Mouse (Mus musculus): ENCODE data around the gene Snph. TPM values are rescaled to one million over a fixed set of nuclear protein-coding genes. Genes with fewer than 3 reads are reported as not detected.

The Snph gene
- polyA plus RNA-seq (2015; fragmentation: Nextera tagmentation; extraction: Ambion mirVana): 1.2 and 2.0 TPM in 2 replicates

DNA sequence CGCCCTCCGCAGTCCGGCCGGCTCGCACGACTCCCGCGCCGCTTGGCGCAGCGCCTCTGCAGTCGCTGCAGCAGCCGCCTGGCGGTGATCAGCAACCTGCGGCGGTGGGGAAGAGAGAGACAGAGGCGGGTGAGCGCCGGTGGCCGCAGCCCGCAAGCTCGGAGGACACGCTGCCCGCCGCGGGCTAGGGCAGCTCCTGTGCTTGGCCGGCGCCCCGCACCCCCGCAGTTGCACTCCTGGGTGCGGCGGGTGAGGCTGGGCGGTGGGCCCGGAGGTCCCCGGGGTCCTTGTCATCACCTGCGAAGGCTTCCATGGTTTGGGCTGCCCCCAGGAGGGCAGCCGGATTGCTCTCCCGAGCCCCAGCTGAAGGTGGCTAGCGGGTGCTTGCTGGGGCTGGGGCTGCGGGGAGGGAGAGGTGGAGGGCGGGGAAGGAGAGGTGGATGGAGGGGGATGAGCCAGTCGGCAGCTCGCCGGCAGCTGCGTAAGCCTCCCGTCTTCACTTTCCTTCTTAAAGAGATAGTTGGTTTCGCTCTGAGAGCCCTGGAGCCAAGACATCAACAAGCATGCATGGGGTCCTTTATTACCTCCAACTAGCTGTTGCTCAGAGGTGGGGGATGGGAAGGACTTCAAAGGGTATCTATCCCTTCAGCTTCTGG lies at the start of gene Snph:
Gene Snph (minus strand): TSS at position 435 of the 656 bp plus-strand sequence.
- H3K4me1 ChIP-seq: peaks cover 12% of the 10 kb centered on the region; the same call in 1 of the 2 replicates
- H3K27me3 ChIP-seq: peaks cover 35% of the 10 kb centered on the region
- H3K4me3 ChIP-seq (replicated peaks): peak within 1 kb of the TSS; percentile 60
- peak within 1 kb of the TSS; percentile 42 for H3K9ac ChIP-seq
- no peaks in the 10 kb centered on the region for H3K9me3 ChIP-seq (replicated peaks)
- under 1% methylated on average over 46 of the region's 47 CpGs for WGBS
- peak within 1 kb of the TSS; percentile 99 for H3K4me2 ChIP-seq (replicated peaks)
- peak; percentile 61; the same call in 1 of the 2 replicates for ATAC-seq (ENCODE audit: insufficient number of reproducible peaks, low FRiP score, low TSS enrichment, low read depth)
- H3K36me3 ChIP-seq: no peaks in the 10 kb centered on the region
- H3K27ac ChIP-seq (replicated peaks): no peak within 1 kb of the TSS

DNA sequence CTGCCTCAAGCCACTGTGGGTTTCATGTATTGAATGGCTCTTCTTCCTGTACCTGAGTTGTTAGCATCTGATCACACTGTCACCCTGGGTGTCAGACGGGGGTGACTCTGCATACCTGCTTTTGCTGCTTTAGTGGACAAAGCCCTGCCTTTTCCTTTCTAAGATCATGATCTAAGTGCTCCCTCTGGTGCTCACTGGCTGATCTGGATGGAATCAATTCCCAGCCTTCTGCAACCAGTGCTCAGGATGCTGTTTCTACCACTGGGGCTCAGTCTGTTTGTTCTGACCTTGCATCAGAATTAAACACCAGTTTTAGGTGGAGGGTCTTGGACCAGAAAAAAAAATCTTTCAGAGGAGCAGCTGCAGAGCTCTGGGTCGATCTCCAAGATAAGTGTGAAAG lies 43.8 kb upstream of the Snph start:
- no peaks in the 10 kb centered on the region for H3K27me3 ChIP-seq
- 59% methylated on average over 2 of the region's 2 CpGs for WGBS
- no peak for ATAC-seq (ENCODE audit: insufficient number of reproducible peaks, low FRiP score, low TSS enrichment, low read depth)

DNA sequence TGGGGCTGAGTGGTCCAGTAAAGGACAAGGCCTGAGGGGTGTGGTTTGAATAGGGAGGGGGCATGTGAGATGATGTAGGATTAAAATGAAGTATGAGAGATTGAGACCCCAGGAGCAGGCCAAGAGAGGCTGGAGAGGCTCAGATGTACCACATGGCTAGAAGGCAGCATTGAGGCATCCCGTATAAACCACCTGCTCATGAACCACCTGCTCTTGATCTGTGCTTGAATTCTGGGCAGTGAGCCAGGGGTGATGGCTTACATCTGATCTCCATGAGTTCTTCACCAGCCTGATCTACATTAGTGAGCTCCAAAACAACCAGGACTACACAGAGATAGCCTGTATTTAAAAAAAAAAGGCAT lies 38.6 kb upstream of the Snph start:
- H3K4me1 ChIP-seq: peaks cover 5% of the 10 kb centered on the region; the same call in 1 of the 2 replicates
- no peak overlapping the region for H3K9ac ChIP-seq
- H3K27me3 ChIP-seq: peaks cover 10% of the 10 kb centered on the region; the same call in 1 of the 2 replicates
- H3K4me2 ChIP-seq (replicated peaks): no peak overlapping the region
- H3K36me3 ChIP-seq: no peaks in the 10 kb centered on the region
- WGBS: 21% methylated on average over 1 of the region's 1 CpGs
- no peak overlapping the region for H3K4me3 ChIP-seq (replicated peaks)
- peak; percentile 47; the same call in 1 of the 2 replicates for ATAC-seq (ENCODE audit: insufficient number of reproducible peaks, low FRiP score, low TSS enrichment, low read depth)
- H3K9me3 ChIP-seq (replicated peaks): no peaks in the 10 kb centered on the region
- no peak overlapping the region for H3K27ac ChIP-seq (replicated peaks)

More for the DNA sequence above, 43.8 kb upstream of the Snph start:
- Histone ChIP-seq H3K9me3 (replicated peaks) (no peaks in the 10 kb centered on the region), H3K9ac (no peak overlapping the region), H3K36me3 (no peaks in the 10 kb centered on the region), H3K4me1 (no peaks in the 10 kb centered on the region), H3K27ac (replicated peaks) (no peak overlapping the region), H3K4me2 (replicated peaks) (no peak overlapping the region), H3K4me3 (replicated peaks) (no peak overlapping the region)

DNA sequence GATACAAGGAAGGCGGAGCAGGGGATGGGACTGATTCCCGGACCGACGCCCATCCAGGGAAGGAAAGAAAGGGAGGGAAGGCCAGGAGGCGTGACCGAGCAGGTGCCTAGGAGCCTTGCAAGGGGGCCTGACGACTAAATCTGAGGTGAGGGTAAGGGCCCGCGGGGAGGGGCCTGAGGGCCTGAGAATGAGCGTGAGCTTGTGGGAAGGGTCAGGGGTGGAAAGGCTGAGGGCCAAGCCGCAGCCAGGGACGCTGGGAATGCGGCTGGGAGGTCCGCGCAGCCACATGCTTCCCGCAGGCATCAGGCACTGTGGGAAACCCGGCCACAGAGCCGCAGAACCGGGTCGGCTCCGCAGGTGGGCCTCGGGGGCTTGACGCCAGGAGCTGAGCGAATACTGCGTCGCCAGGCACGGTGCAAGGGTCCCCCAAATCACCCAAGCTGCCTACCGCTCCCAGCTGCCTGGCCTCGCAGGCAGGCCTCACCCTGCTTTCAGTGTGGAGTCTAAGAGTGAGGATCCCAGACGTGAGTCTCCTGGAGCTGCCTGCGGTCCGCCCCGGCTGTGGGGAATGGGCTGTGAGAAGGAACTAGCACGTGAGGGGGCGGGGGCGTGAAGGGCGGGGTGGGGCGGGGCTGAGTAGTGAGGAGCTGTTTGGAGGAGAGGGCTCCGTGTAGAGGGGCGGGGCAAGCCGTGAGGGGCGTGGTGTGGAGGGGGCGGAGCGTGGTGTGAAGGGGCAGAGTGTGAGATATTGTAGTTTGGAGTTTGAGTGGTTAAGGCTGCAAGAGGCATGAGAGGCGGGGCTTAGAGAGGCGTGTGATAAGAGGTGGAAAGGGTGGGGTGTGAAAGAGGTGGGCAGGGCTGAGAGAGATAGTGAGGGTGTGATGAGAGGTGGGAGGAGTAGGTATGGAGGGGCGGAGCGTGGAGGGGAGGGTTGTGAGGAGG lies 37.9 kb upstream of the Snph start:
- Histone ChIP-seq H3K9ac (no peak overlapping the region), H3K4me1 (peaks cover 5% of the 10 kb centered on the region; the same call in 1 of the 2 replicates), H3K27me3 (peaks cover 10% of the 10 kb centered on the region; the same call in 1 of the 2 replicates), H3K36me3 (no peaks in the 10 kb centered on the region), H3K4me3 (replicated peaks) (no peak overlapping the region), H3K4me2 (replicated peaks) (no peak overlapping the region; the same call in 1 of the 2 replicates), H3K9me3 (replicated peaks) (no peaks in the 10 kb centered on the region), H3K27ac (replicated peaks) (no peak overlapping the region)
- WGBS: 35% methylated on average over 48 of the region's 48 CpGs
- ATAC-seq (ENCODE audit: insufficient number of reproducible peaks, low FRiP score, low TSS enrichment, low read depth): 0 out of 2 replicates have a peak, but pooled peaks have one; percentile 24

DNA sequence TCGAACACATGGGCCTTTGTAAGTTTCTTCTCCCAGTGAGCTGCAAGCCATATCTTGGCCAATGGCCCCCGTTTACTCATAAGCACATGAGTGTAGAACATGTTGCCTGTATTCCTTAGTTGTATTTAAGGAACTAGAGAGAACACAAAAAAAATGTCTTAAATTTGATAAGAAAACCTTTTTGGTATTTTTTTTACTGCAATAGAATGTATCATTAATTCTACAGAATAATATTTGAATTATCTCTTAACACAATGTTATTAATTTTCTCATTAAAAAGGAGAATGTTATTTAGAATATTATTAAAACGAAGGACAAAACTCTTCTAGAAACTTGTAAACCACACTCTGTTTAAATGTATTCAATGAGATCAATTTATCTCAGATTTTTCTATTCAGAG lies 36.0 kb upstream of the Snph start, which contains the start of gene Rad21l:
Gene Rad21l (minus strand): TSS at position 101 of the 400 bp plus-strand sequence.
- Histone ChIP-seq H3K9ac (no peak within 1 kb of the TSS), H3K36me3 (no peaks in the 10 kb centered on the region), H3K27me3 (peaks cover 10% of the 10 kb centered on the region; the same call in 1 of the 2 replicates), H3K4me1 (peaks cover 5% of the 10 kb centered on the region; the same call in 1 of the 2 replicates), H3K4me3 (replicated peaks) (no peak within 1 kb of the TSS), H3K4me2 (replicated peaks) (no peak within 1 kb of the TSS), H3K27ac (replicated peaks) (no peak within 1 kb of the TSS), H3K9me3 (replicated peaks) (no peaks in the 10 kb centered on the region)
- 69% methylated on average over 3 of the region's 3 CpGs for WGBS
- no peak for ATAC-seq (ENCODE audit: insufficient number of reproducible peaks, low FRiP score, low TSS enrichment, low read depth)

DNA sequence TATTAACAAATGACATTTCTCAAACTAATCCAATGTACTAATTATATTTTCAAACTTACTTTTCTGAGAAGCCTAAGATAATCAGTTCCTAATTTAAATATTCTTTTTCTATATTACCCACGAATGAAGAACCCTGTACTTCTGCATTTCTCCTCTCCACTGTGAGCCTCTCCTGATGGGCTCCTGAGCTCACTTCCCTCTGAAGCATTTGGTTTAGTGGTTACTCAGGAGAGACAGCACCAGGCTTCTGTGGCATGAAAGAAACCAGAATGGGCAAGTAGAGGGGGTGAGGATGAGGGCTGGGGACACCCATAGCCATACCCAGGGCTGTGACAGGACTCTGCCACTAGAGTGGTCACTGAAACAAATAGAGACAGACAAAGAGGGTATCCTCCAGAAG lies 19.7 kb upstream of the Snph start:
- Histone ChIP-seq H3K4me2 (replicated peaks) (no peak overlapping the region), H3K27ac (replicated peaks) (no peak overlapping the region), H3K9me3 (replicated peaks) (no peaks in the 10 kb centered on the region), H3K4me1 (no peaks in the 10 kb centered on the region), H3K4me3 (replicated peaks) (no peak overlapping the region), H3K36me3 (no peaks in the 10 kb centered on the region), H3K27me3 (no peaks in the 10 kb centered on the region), H3K9ac (no peak overlapping the region)
- no peak for ATAC-seq (ENCODE audit: insufficient number of reproducible peaks, low FRiP score, low TSS enrichment, low read depth)
- 62% methylated on average over 1 of the region's 1 CpGs for WGBS

DNA sequence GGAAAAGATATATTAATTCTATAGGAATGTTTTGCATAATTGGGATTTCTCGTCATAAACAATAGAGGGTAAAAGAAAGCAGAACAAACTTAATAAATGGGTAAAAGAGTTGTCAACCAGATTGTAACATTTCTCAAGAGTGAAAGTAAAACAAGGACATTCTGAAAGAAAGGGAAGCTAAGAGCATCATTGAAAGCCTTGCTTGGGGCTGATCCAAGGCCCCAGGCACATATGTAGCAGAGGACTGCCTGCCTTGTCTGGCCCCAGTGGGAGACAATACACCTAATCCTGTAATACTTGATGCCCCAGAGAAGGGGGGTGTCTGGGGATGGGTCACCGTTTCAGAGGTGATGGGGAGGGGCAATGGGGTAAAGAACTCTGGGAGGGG lies 3.6 kb upstream of the Snph start:
- Histone ChIP-seq H3K9me3 (replicated peaks) (no peaks in the 10 kb centered on the region), H3K4me2 (replicated peaks) (no peak overlapping the region), H3K27ac (replicated peaks) (no peak overlapping the region), H3K4me3 (replicated peaks) (no peak overlapping the region), H3K9ac (no peak overlapping the region), H3K27me3 (peaks cover 29% of the 10 kb centered on the region), H3K36me3 (no peaks in the 10 kb centered on the region), H3K4me1 (peaks cover 12% of the 10 kb centered on the region; the same call in 1 of the 2 replicates)
- 55% methylated on average over 2 of the region's 2 CpGs for WGBS
- ATAC-seq (ENCODE audit: insufficient number of reproducible peaks, low FRiP score, low TSS enrichment, low read depth): no peak

DNA sequence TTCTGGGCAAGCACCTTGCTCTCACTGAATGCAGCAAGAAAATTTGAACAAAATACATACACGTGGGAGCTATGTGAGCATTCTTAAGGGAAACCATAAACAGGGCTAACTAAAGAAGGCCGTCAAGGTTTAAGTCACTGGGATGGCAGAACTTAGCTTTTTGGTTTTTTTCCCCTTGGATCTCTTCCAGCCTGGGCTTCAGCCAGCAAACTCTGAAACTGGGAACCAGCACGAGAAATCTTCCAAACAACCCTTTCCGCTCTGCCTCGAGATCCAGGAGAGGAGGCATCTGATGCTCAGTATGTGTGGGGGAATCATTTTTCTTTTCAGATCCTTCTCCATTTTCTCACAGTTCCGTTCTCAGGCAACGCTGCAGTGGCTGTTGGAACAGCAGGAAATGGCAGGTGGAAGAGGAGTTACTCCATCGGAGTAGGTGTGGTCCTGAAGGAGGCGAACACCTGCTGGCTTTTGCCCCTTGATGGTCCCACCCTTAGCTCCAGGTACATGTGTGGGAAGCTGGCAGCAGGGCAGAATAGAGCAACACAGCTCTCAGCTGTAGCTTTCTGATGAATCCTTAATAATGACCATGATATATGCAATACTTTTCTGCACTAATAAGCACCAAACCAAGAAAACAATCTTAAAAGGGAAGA lies 3.1 kb upstream of the Snph start:
- no peak overlapping the region for H3K9ac ChIP-seq
- peaks cover 12% of the 10 kb centered on the region; the same call in 1 of the 2 replicates for H3K4me1 ChIP-seq
- H3K4me3 ChIP-seq (replicated peaks): no peak overlapping the region
- peaks cover 35% of the 10 kb centered on the region for H3K27me3 ChIP-seq
- no peak overlapping the region for H3K27ac ChIP-seq (replicated peaks)
- H3K4me2 ChIP-seq (replicated peaks): no peak overlapping the region
- 53% methylated on average over 9 of the region's 9 CpGs for WGBS
- no peaks in the 10 kb centered on the region for H3K36me3 ChIP-seq
- ATAC-seq (ENCODE audit: insufficient number of reproducible peaks, low FRiP score, low TSS enrichment, low read depth): no peak
- no peaks in the 10 kb centered on the region for H3K9me3 ChIP-seq (replicated peaks)

DNA sequence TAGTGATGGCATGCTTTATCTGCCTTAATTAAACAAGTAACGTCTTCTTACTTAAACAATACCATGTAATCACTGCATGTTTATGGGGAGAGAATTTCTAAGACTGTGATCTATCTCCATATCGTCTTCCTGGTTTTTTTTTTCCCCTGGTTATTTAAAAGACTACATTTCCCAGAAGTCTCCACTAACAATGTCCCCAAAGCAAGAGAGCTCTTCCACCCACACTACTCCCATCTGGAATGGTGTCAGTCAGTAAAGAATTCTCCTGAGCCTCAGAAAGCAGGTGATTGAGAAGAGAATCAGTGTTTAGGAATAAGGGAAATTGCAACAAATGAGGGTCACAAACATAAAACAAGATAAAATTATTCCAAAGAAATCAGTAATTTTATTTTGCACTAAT lies 2.5 kb upstream of the Snph start:
- no peak overlapping the region for H3K9ac ChIP-seq
- no peaks in the 10 kb centered on the region for H3K36me3 ChIP-seq
- no peak overlapping the region for H3K4me2 ChIP-seq (replicated peaks)
- 33% methylated on average over 2 of the region's 2 CpGs for WGBS
- H3K4me3 ChIP-seq (replicated peaks): no peak overlapping the region
- H3K4me1 ChIP-seq: peaks cover 12% of the 10 kb centered on the region; the same call in 1 of the 2 replicates
- ATAC-seq (ENCODE audit: insufficient number of reproducible peaks, low FRiP score, low TSS enrichment, low read depth): no peak
- H3K27me3 ChIP-seq: peaks cover 35% of the 10 kb centered on the region
- no peaks in the 10 kb centered on the region for H3K9me3 ChIP-seq (replicated peaks)
- no peak overlapping the region for H3K27ac ChIP-seq (replicated peaks)

DNA sequence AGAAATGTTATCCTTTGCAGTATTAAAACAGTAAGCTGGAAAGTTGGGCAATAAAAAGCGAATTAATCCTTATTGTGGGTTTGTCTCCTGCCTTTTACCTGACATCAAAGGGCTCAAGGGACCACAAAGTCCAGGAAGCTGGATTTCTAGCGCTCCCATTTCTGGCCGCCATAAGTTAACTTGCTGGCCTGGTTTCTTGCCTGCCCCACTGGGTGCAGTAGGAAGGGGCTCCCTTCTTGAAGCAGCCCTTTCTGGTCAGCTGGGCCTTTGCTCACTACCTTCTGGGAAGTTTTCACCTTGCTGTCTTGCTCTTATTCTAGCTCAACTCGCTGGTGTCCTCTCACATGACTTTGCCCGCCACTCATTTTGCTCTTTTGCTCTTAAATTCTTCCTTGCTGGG lies 589 bp upstream of the Snph start:
- 42% methylated on average over 5 of the region's 5 CpGs for WGBS
- Histone ChIP-seq H3K4me1 (peaks cover 12% of the 10 kb centered on the region; the same call in 1 of the 2 replicates), H3K4me2 (replicated peaks) (no peak overlapping the region; the same call in 1 of the 2 replicates), H3K36me3 (no peaks in the 10 kb centered on the region), H3K9ac (no peak overlapping the region), H3K4me3 (replicated peaks) (no peak overlapping the region), H3K9me3 (replicated peaks) (no peaks in the 10 kb centered on the region), H3K27ac (replicated peaks) (no peak overlapping the region), H3K27me3 (peaks cover 35% of the 10 kb centered on the region)
- no peak for ATAC-seq (ENCODE audit: insufficient number of reproducible peaks, low FRiP score, low TSS enrichment, low read depth)
